Mouse (Mus musculus) lung, postnatal 14 days (tissue): Measurements from ENCODE around the gene Zbtb40.

ENCODE experiments used
- DNase-seq: peaks from one replicate; pipeline ENCODE4 v3.0.0; 2021

The Zbtb40 gene

DNA sequence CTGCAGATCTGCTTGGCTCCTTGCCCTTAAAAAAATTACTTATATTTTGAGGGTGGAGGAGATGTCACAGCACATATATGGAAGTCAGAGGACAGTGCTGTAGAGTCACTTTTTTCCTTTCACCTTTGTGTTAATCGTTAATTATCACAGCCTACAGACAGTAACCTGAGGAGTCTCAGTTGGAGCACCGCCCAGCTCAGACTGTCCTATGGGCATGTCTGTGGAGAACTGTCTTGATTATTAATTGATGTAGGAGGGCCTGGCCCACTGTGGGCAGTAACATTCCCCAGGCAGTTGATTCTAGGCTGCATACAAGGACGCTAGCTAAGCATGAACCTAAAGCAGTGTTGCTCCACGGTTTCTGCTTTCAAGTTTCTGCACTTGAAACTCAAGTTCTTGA, 16.1 kb downstream of the Zbtb40 start:
- DNase-seq = no peak

GRCm38 (mm10) chr4:137031319-137031718, 17.3 kb downstream of the Zbtb40 start:
- peak; percentile 9 for DNase-seq

- no peak for DNase-seq
Measured at GRCm38 (mm10) chr4:137029348-137029747, 19.3 kb downstream of the Zbtb40 start.

- DNase-seq = no peak
Measured at GRCm38 (mm10) chr4:137027051-137027450, 21.6 kb downstream of the Zbtb40 start.

- no peak for DNase-seq
Measured at GRCm38 (mm10) chr4:137025570-137025969, 23.0 kb downstream of the Zbtb40 start.

DNA sequence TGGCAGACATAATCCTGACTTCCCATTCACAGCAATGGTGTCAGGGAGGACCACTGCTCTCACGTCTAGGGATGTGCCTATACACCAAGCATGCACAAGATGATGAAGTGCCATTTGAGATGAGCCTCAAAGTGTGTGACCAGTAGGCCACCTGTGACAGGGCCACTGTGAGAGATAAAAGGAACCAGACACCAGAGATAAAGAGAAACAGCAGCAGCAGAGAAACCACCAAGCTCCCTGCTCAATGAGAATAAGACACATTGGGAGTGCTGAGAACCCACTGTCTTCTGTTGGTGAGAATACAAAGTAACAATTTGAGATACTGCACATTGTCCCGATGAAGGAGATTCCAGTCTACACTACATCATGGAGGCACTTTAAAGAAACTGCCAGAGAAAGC, 23.5 kb downstream of the Zbtb40 start:
- DNase-seq = no peak

DNA sequence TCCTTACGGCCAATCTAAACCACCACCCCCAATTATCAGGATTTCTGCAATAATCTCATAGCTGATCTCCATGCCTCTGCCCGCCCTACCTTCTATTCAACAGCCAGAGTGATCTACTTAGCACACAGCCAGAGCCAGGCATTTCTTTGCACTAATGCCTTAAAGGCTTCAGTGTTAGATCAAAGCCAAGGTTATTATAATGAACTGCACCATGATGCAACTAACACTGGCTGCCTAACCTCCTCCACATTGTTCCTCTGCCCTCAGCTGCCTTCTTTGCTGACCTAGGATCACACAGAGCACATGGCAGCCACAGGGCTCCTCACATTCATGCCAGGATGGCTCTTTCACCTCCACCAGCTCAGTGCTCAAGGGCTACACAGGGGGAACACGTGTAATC, 28.5 kb downstream of the Zbtb40 start:
- DNase-seq = no peak

- no peak for DNase-seq
Measured at GRCm38 (mm10) chr4:137015934-137016333, 32.7 kb downstream of the Zbtb40 start.

GRCm38 (mm10) chr4:137015476-137015856, 33.1 kb downstream of the Zbtb40 start:
- no peak for DNase-seq

GRCm38 (mm10) chr4:137014654-137015475, 33.7 kb downstream of the Zbtb40 start:
- no peak for DNase-seq

DNA sequence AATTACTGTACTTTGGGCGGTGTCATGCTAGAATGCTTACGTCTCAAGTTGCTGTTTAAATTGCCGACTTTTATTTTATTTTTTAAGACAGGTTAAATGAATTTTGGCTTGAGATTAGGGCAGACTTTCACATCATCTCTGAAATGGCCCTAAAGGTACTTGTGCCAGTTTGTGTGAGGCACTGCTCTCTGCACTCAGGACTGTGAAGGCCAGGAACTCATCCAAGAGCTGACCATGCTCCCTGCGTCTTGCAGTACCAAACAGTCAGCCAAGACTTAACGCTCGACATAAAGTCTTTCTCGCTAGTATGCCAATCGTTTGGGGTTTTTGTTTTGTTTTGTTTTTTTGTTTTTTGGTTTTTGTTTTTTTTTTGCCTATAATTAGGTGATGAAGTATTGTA, 34.5 kb downstream of the Zbtb40 start:
- DNase-seq = no peak

DNA sequence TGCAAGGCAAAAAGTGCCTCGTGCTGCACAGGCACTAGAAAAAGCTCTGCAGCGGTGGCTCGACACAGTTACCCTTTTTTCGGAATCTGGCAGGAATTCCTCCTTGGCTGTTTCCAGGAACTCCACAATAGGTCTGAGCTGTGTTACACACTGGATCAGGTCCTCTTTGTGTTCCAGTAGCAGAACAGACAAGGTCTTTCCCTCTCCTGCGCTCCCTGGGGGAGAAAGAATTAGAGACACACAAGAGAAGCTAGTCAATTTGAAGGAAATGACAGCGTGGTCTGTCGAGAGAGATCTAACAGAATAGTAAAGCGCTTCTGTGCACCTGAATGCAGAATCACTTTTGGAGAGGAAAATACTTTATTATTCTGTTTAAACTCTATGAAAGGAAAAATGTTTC, 41.6 kb downstream of the Zbtb40 start:
- no peak for DNase-seq

GRCm38 (mm10) chr4:137001825-137002224, 46.8 kb downstream of the Zbtb40 start:
- no peak for DNase-seq

DNA sequence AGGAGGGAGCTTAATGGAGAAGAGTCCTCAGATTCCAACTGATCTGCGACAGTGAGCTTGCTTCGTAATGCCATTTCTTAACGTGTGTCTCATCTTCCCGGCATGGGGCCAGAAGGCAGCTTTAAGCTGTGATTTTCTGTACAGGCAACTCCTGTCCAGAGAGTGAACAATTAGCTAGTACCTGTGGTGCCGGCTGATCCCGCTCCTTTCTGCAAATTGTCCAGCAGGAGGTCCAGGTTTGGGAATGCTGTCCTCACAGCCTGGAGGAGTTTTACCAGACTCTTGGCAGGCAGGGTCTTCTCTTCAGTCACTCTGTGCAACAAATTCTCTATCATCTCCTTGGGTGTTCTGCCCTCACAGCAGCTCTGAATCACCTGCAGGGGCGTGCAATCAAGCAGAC, 47.6 kb downstream of the Zbtb40 start:
- no peak for DNase-seq

DNA sequence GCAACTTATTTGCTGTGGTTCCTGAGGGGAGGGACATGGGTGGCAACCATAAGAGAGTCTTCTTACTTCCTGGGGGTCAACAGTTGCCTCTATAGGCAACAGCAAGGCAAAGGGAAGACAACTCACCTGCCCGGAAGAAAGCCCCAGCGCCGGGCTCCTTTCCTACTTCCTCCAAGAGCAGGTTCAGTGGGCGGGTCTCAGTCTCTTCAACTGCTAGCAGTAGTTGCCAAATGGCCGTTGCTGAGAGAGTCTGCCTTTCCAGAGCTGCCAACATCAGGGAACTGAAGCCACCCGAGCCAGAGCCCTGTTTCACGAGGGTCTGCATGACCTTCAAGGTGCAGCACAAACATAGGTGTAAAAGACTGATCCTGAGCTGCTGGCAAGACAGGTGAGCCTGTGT, 50.2 kb downstream of the Zbtb40 start:
- DNase-seq = no peak

GRCm38 (mm10) chr4:136997723-136998345, 50.8 kb downstream of the Zbtb40 start:
- no peak for DNase-seq

DNA sequence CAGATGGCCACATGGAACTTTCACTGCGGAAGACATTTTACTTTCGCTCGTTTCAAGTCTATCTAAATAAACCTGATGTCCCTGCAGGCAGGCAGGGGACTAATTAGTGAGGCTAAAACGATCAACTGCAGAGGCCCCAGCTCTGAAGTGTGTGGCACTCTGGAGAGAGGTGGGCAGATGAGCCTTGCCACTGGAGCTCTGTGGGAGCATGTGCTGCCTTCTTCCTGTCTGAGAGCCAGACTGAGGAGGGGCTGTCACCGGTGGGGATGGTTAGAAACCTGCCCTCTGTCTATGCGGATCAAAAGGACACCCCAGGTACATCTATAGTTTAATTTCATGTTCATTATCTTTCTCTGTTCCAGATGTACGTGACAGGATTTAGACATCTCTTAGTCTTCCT, 51.7 kb downstream of the Zbtb40 start:
- no peak for DNase-seq

- no peak for DNase-seq
Measured at GRCm38 (mm10) chr4:136995361-136995760, 53.2 kb downstream of the Zbtb40 start.

DNA sequence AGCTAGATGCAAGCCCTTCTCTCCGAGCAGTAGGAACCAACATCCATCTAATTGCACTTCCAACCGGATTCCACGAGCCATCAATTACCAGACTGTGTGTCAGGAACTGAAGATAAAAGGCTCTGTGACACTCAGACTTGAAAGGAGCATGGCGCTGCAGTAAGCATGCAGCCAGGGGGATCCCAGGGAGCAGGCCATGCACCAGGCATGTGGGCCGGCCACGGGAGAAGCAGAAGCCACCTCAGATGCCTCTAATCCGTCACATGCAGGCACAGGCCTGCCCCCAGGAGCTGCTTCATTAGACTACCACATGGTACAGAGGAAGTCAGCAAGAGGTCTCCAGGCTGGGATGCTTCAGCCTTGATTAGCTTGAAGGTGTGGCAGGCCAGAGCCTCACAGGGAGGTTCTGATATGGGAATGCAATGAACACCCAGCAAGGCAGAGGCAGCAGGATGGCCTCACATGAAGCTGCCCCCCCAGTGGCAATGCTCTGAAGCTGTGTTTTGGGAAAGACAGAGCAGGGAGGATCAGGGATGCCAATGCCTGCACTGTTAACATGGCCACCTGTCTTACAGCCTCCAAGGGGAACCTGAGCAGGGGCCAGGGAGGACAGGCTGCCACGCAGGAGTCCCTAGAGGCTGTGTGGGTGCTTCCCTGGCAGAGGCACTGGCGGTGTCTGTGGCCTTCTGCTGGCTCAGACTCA, 66.5 kb downstream of the Zbtb40 start:
- no peak for DNase-seq

- peak; percentile 33 for DNase-seq
Measured at GRCm38 (mm10) chr4:136981347-136981746, 67.3 kb downstream of the Zbtb40 start.

GRCm38 (mm10) chr4:136980921-136981320, 67.7 kb downstream of the Zbtb40 start:
- no peak for DNase-seq

DNA sequence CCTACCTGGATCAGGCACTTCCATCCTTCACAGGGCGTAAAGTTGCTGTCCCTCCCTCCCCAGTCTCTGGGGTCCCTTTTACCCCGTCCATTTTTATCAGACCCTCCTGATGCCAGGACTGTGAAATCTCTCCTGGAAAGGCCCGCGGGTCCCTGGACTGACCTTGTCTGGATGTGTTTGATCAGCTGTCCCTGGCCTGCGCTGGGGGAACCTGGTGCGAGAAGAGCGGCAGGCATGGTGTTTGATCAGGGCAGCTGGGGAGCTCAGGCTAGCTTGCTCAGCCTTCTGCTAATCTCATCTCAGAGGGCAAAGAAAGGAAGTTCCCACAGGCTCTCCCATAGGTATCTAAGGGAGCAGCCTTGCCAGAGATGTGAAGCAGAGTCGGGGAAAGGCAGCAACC, 71.4 kb downstream of the Zbtb40 start:
- no peak for DNase-seq

GRCm38 (mm10) chr4:136970939-136971338, 77.7 kb downstream of the Zbtb40 start:
- peak; percentile 54 for DNase-seq
